Mouse (Mus musculus): ENCODE measurements around the gene Grwd1. TPM values are rescaled to one million over a fixed set of nuclear protein-coding genes. Genes with fewer than 3 reads are reported as not detected.

Grwd1 gene
- polyA plus RNA-seq, 1 experiment from 2014 or later = 32.6 TPM

- H3K27me3 ChIP-seq = no peaks in the 10 kb centered on the region
- in situ Hi-C loops (cut with MboI; ENCODE audit: low pct_unique_long_range_greater_than_20kb) = loop anchor here (5.0 kb wide), 1 partner anchor 63 kb away; no protein-coding TSS in a partner anchor
- ATAC-seq = no peak
- TF ChIP-seq CTCF (IDR thresholded peaks at IDR 0.05) = no peak
- ChIA-PET CTCF (interaction anchor here (1.9 to 4.4 kb wide), 3 partner anchors 58 to 82 kb away, joined by 8 to 39 read pairs (median 28); partner anchors contain the start of gene Sphk2), POLR2A (interaction anchor here (1.2 to 1.5 kb wide), 3 partner anchors 12 to 73 kb away, joined by 3 to 5 read pairs (median 4); partner anchors contain the start of gene Kdelr1)
- DNase-seq (ENCODE audit: low read depth, low spot score) = no peak
Measured at GRCm38 (mm10) chr7:45800001-45800400, 30.7 kb downstream of the Grwd1 start.

- POLR2A ChIA-PET = interaction anchor here (1.4 kb wide), 1 partner anchor 13 kb away, joined by 3 read pairs; no protein-coding TSS in a partner anchor
- in situ Hi-C loops (cut with MboI; ENCODE audit: low pct_unique_long_range_greater_than_20kb) = no loop called here
- no peak for TF ChIP-seq CTCF (IDR thresholded peaks at IDR 0.05)
- DNase-seq (ENCODE audit: low read depth, low spot score) (no peak), ATAC-seq (no peak)
- CTCF ChIA-PET = interaction anchor here (4.4 kb wide), 1 partner anchor 57 kb away, joined by 39 read pairs; no protein-coding TSS in a partner anchor
- no peaks in the 10 kb centered on the region for H3K27me3 ChIP-seq
Measured at GRCm38 (mm10) chr7:45798931-45799330, 31.8 kb downstream of the Grwd1 start.

GRCm38 (mm10) chr7:45798511-45798836, 32.3 kb downstream of the Grwd1 start:
- ATAC-seq (no peak), DNase-seq (ENCODE audit: low read depth, low spot score) (no peak)
- ChIA-PET CTCF (interaction anchor here (4.4 kb wide), 1 partner anchor 56 kb away, joined by 39 read pairs; no protein-coding TSS in a partner anchor), POLR2A (no interaction called here)
- in situ Hi-C loops (cut with MboI; ENCODE audit: low pct_unique_long_range_greater_than_20kb) = no loop called here
- TF ChIP-seq CTCF (IDR thresholded peaks at IDR 0.05) = no peak
- no peaks in the 10 kb centered on the region for H3K27me3 ChIP-seq

GRCm38 (mm10) chr7:45797661-45798510, 32.9 kb downstream of the Grwd1 start:
- ChIA-PET POLR2A (interaction anchor here (0.6 to 1.0 kb wide), 2 partner anchors 16 to 55 kb away, joined by 4 to 5 read pairs; no protein-coding TSS in a partner anchor), CTCF (no interaction called here)
- TF ChIP-seq CTCF (IDR thresholded peaks at IDR 0.05) = no peak
- DNase-seq (ENCODE audit: low read depth, low spot score) (no peak), ATAC-seq (no peak)
- in situ Hi-C loops (cut with MboI; ENCODE audit: low pct_unique_long_range_greater_than_20kb) = no loop called here
- no peaks in the 10 kb centered on the region for H3K27me3 ChIP-seq

- no peaks in the 10 kb centered on the region for H3K27me3 ChIP-seq
- in situ Hi-C loops (cut with MboI; ENCODE audit: low pct_unique_long_range_greater_than_20kb) = no loop called here
- TF ChIP-seq CTCF (IDR thresholded peaks at IDR 0.05) = no peak
- DNase-seq (ENCODE audit: low read depth, low spot score) = no peak
- ChIA-PET CTCF (no interaction called here), POLR2A (no interaction called here)
- ATAC-seq = no peak
Measured at GRCm38 (mm10) chr7:45796950-45797349, 33.8 kb downstream of the Grwd1 start.

GRCm38 (mm10) chr7:45794971-45795370, 35.8 kb downstream of the Grwd1 start:
- no peaks in the 10 kb centered on the region for H3K27me3 ChIP-seq
- DNase-seq (ENCODE audit: low read depth, low spot score) = no peak
- ChIA-PET POLR2A (no interaction called here), CTCF (no interaction called here)
- in situ Hi-C loops (cut with MboI; ENCODE audit: low pct_unique_long_range_greater_than_20kb) = no loop called here
- no peak for ATAC-seq
- TF ChIP-seq CTCF (IDR thresholded peaks at IDR 0.05) = no peak

GRCm38 (mm10) chr7:45793969-45794585, 36.7 kb downstream of the Grwd1 start:
- DNase-seq (ENCODE audit: low read depth, low spot score) (no peak), ATAC-seq (no peak)
- TF ChIP-seq CTCF (IDR thresholded peaks at IDR 0.05) = no peak
- POLR2A ChIA-PET = no interaction called here
- CTCF ChIA-PET = no interaction called here
- in situ Hi-C loops (cut with MboI; ENCODE audit: low pct_unique_long_range_greater_than_20kb) = no loop called here
- H3K27me3 ChIP-seq = no peaks in the 10 kb centered on the region

GRCm38 (mm10) chr7:45793240-45793639, 37.5 kb downstream of the Grwd1 start:
- H3K27me3 ChIP-seq = no peaks in the 10 kb centered on the region

GRCm38 (mm10) chr7:45791756-45792490, 38.8 kb downstream of the Grwd1 start:
- no peaks in the 10 kb centered on the region for H3K27me3 ChIP-seq
- TF ChIP-seq CTCF (IDR thresholded peaks at IDR 0.05) = no peak
- in situ Hi-C loops (cut with MboI; ENCODE audit: low pct_unique_long_range_greater_than_20kb) = no loop called here
- CTCF ChIA-PET = interaction anchor here (1.1 kb wide), 1 partner anchor 9 kb away, joined by 4 read pairs; no protein-coding TSS in a partner anchor
- ATAC-seq (no peak), DNase-seq (ENCODE audit: low read depth, low spot score) (no peak)
- POLR2A ChIA-PET = no interaction called here

More at GRCm38 (mm10) chr7:45793240-45793639, 37.5 kb downstream of the Grwd1 start:
- in situ Hi-C loops (cut with MboI; ENCODE audit: low pct_unique_long_range_greater_than_20kb) = no loop called here
- no peak for TF ChIP-seq CTCF (IDR thresholded peaks at IDR 0.05)
- DNase-seq (ENCODE audit: low read depth, low spot score) = no peak
- POLR2A ChIA-PET = no interaction called here
- CTCF ChIA-PET = interaction anchor here (1.1 kb wide), 1 partner anchor 8 kb away, joined by 4 read pairs; no protein-coding TSS in a partner anchor
- no peak for ATAC-seq

- H3K27me3 ChIP-seq = no peaks in the 10 kb centered on the region
- in situ Hi-C loops (cut with MboI; ENCODE audit: low pct_unique_long_range_greater_than_20kb) = no loop called here
- no peak for TF ChIP-seq CTCF (IDR thresholded peaks at IDR 0.05)
- ATAC-seq (no peak), DNase-seq (ENCODE audit: low read depth, low spot score) (no peak)
- ChIA-PET POLR2A (no interaction called here), CTCF (interaction anchor here (1.7 kb wide), 1 partner anchor 11 kb away, joined by 7 read pairs; no protein-coding TSS in a partner anchor)
Measured at GRCm38 (mm10) chr7:45790721-45791120, 40.0 kb downstream of the Grwd1 start.

All from Patski (cell line).